18 mouse cellular contexts compared by ENCODE assay signal in the genomic region with DNA sequence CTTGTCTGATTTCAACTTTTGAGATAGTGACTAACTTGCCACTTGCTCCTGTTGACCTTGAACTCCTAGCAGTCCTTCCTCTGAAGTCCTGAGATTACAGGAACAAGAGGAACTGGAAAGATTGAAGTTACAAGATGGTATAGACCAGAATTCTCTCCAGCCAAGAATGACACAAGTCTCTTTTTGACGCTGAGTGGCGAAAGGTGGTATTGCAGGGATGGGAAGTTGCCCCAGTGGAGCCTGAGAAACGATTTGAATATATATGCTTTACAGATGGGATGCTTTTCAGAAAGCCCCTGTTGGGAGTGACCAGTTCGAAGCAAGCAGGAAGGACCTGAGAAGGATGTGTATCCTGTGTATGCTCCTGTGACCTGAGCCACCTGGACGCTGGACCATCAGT. TPM values are rescaled to one million over a fixed set of nuclear protein-coding genes. Genes with fewer than 3 reads are reported as not detected.
A peak's percentile ranks its signal among the peaks of the same experiment; 100 is the strongest.
DNase-seq lines count a peak whose midpoint lies in the region; ATAC-seq and TF ChIP-seq lines count a peak whose summit lies in the region.
"Had no signal": no experiment of that assay in that cellular context is flagged by ENCODE, and none has a peak within 500 bp of the region (broad histone marks: within the 10 kb centered on the region; RNA-seq: fewer than 3 reads in every experiment).

No protein-coding gene starts in this region.

- no peak overlapping the region for H3K27ac ChIP-seq in heart, embryonic 12.5 days (ENCODE audit: poor library complexity, severe bottlenecking)
- H3K27ac ChIP-seq in lung, embryonic 14.5 days (ENCODE audit: low read depth): no peak overlapping the region
- no peak overlapping the region for H3K27ac ChIP-seq in ES-E14 (ENCODE audit: insufficient read depth, low read depth, low read length, poor library complexity, severe bottlenecking)
- H3K27ac ChIP-seq: forebrain, embryonic 15.5 days; intestine, embryonic 15.5 days; liver, embryonic 13.5 days; macrophage had no signal

- peak; percentile 53 for TF ChIP-seq CTCF in lung, embryonic 14.5 days (IDR thresholded peaks at IDR 0.05; ENCODE audit: low read depth)

- no peak overlapping the region for H3K9ac ChIP-seq in heart, embryonic 12.5 days
- no peak overlapping the region for H3K9ac ChIP-seq in lung, embryonic 14.5 days
- H3K9ac ChIP-seq in ES-E14 (ENCODE audit: insufficient read depth, low read depth, low read length, poor library complexity, severe bottlenecking): no peak overlapping the region
- H3K9ac ChIP-seq: forebrain, embryonic 15.5 days; intestine, embryonic 15.5 days; liver, embryonic 13.5 days had no signal

- in situ Hi-C loops in ES-E14 (cut with MboI; ENCODE audit: low sequenced_read_pairs in 2 of 2, unreplicated experiment in 2 of 2): no loop called here

- no peak overlapping the region for H3K4me3 ChIP-seq in heart, embryonic 12.5 days
- no peak overlapping the region for H3K4me3 ChIP-seq in lung, embryonic 14.5 days (ENCODE audit: low read depth, low read length)
- H3K4me3 ChIP-seq in ES-E14 (ENCODE audit: insufficient read depth in 1 of 2, low read depth in 1 of 2, low read length in 2 of 2, poor library complexity in 1 of 2, severe bottlenecking in 1 of 2): no peak overlapping the region
- H3K4me3 ChIP-seq: forebrain, embryonic 15.5 days; intestine, embryonic 15.5 days; liver, embryonic 13.5 days had no signal

- peak; percentile 7 for DNase-seq in heart, postnatal 4 days
- DNase-seq in lung, embryonic 14.5 days: no peak
- DNase-seq in lung, postnatal 25 days (ENCODE audit: low spot score): no peak
- DNase-seq in ES-E14 (ENCODE audit: low read depth, low spot score): peak; percentile 12
- DNase-seq in lung, postnatal 14 days: peak; percentile 21
- DNase-seq in adrenal gland, adult 18-20 months (ENCODE audit: low spot score in 2 of 2): no peak
- DNase-seq: cerebellum, adult 8-10 months; kidney, postnatal 25 days; liver, embryonic 13.5 days; midbrain, embryonic 14.5 days; right cerebral cortex, postnatal 25 days; thymus, adult 18-20 months had no signal

- H3K36me3 ChIP-seq in heart, embryonic 12.5 days: no peaks in the 10 kb centered on the region
- no peaks in the 10 kb centered on the region for H3K36me3 ChIP-seq in lung, embryonic 14.5 days (ENCODE audit: insufficient read depth)
- no peaks in the 10 kb centered on the region for H3K36me3 ChIP-seq in ES-E14 (ENCODE audit: control insufficient read depth, insufficient read depth, low read length, poor library complexity, severe bottlenecking)
- H3K36me3 ChIP-seq: forebrain, embryonic 15.5 days; intestine, embryonic 15.5 days; liver, embryonic 13.5 days had no signal

- H3K27me3 ChIP-seq in heart, embryonic 12.5 days (replicated peaks): no peaks in the 10 kb centered on the region
- no peaks in the 10 kb centered on the region for H3K27me3 ChIP-seq in lung, embryonic 14.5 days (ENCODE audit: insufficient read depth, low read length)
- H3K27me3 ChIP-seq: forebrain, embryonic 15.5 days; intestine, embryonic 15.5 days; liver, embryonic 13.5 days had no signal

- H3K4me2 ChIP-seq in heart, embryonic 12.5 days: no peak overlapping the region
- H3K4me2 ChIP-seq in lung, embryonic 14.5 days: no peak overlapping the region
- H3K4me2 ChIP-seq: forebrain, embryonic 15.5 days; heart, embryonic 11.5 days; intestine, embryonic 15.5 days; liver, embryonic 13.5 days had no signal

- H3K4me1 ChIP-seq in heart, embryonic 12.5 days (replicated peaks): peaks cover 15% of the 10 kb centered on the region
- H3K4me1 ChIP-seq in lung, embryonic 14.5 days (ENCODE audit: insufficient read depth): no peaks in the 10 kb centered on the region
- no peaks in the 10 kb centered on the region for H3K4me1 ChIP-seq in ES-E14 (ENCODE audit: control insufficient read depth in 2 of 2, insufficient read depth in 2 of 2, low read length in 2 of 2, poor library complexity in 1 of 2)
- H3K4me1 ChIP-seq: forebrain, embryonic 15.5 days; intestine, embryonic 15.5 days; liver, embryonic 13.5 days had no signal

- WGBS in heart, embryonic 12.5 days: 60% methylated on average over 5 of the region's 5 CpGs
- 54% methylated on average over 5 of the region's 5 CpGs for WGBS in lung, embryonic 14.5 days

- no peaks in the 10 kb centered on the region; the same call in 1 of the 2 replicates for H3K9me3 ChIP-seq in heart, embryonic 12.5 days (replicated peaks)
- H3K9me3 ChIP-seq in lung, embryonic 14.5 days (ENCODE audit: low read depth, low read length): no peaks in the 10 kb centered on the region
- H3K9me3 ChIP-seq in ES-E14 (ENCODE audit: control insufficient read depth, insufficient read depth, low read depth, low read length): no peaks in the 10 kb centered on the region
- H3K9me3 ChIP-seq: forebrain, embryonic 15.5 days; intestine, embryonic 15.5 days; liver, embryonic 13.5 days had no signal

- ATAC-seq in heart, embryonic 12.5 days (ENCODE audit: insufficient number of reproducible peaks, low FRiP score): no peak
- ATAC-seq in lung, embryonic 14.5 days (ENCODE audit: insufficient read depth): no peak
- ATAC-seq: forebrain, embryonic 15.5 days; intestine, embryonic 15.5 days had no signal

TF ChIP-seq in ES-E14, 5 proteins besides CTCF, POLR2A, EP300 and RAD21:
- no peak for TF ChIP-seq ZNF384 (IDR thresholded peaks at IDR 0.05; ENCODE audit: low read depth, low read length)
- TF ChIP-seq CHD2 (IDR thresholded peaks at IDR 0.05; ENCODE audit: low read depth, low read length): no peak
- no peak for TF ChIP-seq HCFC1 (IDR thresholded peaks at IDR 0.05; ENCODE audit: borderline replicate concordance, insufficient read depth, low read length)
- no peak for TF ChIP-seq MAFK (IDR thresholded peaks at IDR 0.05; ENCODE audit: insufficient read depth, low read depth, low read length)
- TF ChIP-seq ZC3H11A (IDR thresholded peaks at IDR 0.05; ENCODE audit: borderline replicate concordance, low read depth, low read length): no peak

RNA-seq across cellular contexts. Expression of gene Bfsp1, which starts 54.2 kb away (rescaled TPM):
- total RNA-seq in heart, postnatal 4 days (2021): under 1 TPM; 0.98 to 0.99 TPM
- 2.2 and 2.3 TPM in 2 replicates for polyA plus RNA-seq in heart, embryonic 12.5 days (2016; fragmentation: Nextera tagmentation; extraction: Ambion mirVana)
- polyA plus RNA-seq in lung, embryonic 14.5 days (2014; fragmentation: Nextera tagmentation; extraction: Ambion mirVana): 1.6 and 2.0 TPM in 2 replicates
- total RNA-seq in ES-E14 (2012; rRNA removed): 0.32 and 0.62 TPM in 2 replicates
- total RNA-seq in adrenal gland, adult 18-20 months (2021): under 1 TPM; 0.36 to 0.51 TPM
- total RNA-seq: hematopoietic stem cell, adult 5-6 weeks had no signal

Comparison
In these comparisons a context has a peak if more than half of its experiments do, and no peak if none do; other contexts are left out.
1. DNase-seq: peak in heart, postnatal 4 days (single experiment), ES-E14 (single experiment) and lung, postnatal 14 days (single experiment); none in lung, embryonic 14.5 days (single experiment), lung, postnatal 25 days (single experiment) and adrenal gland, adult 18-20 months (0 of 2).